Mouse (Mus musculus): ENCODE results near the gene Myrf.

The Myrf gene

GRCm38 (mm10) chr19:10248128-10248527 is 7.6 kb upstream of the Myrf start:
- peak; percentile 32 to 75 for DNase-seq

- peak in 1 of 2 experiments; percentile 21 for DNase-seq
These were observed 6.6 kb upstream of the Myrf start for GRCm38 (mm10) chr19:10247165-10247564.

GRCm38 (mm10) chr19:10244183-10244582 is 3.6 kb upstream of the Myrf start:
- DNase-seq, result peak; percentile 57 to 64

GRCm38 (mm10) chr19:10242916-10243315 is 2.4 kb upstream of the Myrf start:
- no peak for DNase-seq

- DNase-seq, result no peak
These were observed 434 bp downstream of the Myrf start for GRCm38 (mm10) chr19:10239975-10240653.

GRCm38 (mm10) chr19:10239419-10239818 is 1.1 kb downstream of the Myrf start:
- no peak for DNase-seq

GRCm38 (mm10) chr19:10238477-10238876 is 2.1 kb downstream of the Myrf start:
- peak in 1 of 2 experiments; percentile 62 for DNase-seq

- no peak for DNase-seq
These were observed 4.6 kb downstream of the Myrf start for GRCm38 (mm10) chr19:10235784-10236565.

- no peak for DNase-seq
These were observed 8.1 kb downstream of the Myrf start for GRCm38 (mm10) chr19:10232327-10233017.

GRCm38 (mm10) chr19:10231871-10232270 is 8.7 kb downstream of the Myrf start:
- DNase-seq, result no peak

- no peak for DNase-seq
These were observed 9.5 kb downstream of the Myrf start for GRCm38 (mm10) chr19:10231016-10231415.

GRCm38 (mm10) chr19:10225767-10226166 is 14.8 kb downstream of the Myrf start:
- DNase-seq, result peak in 1 of 2 experiments; percentile 46

- DNase-seq, result peak in 1 of 2 experiments; percentile 31
These were observed 15.7 kb downstream of the Myrf start for GRCm38 (mm10) chr19:10224637-10225453.

GRCm38 (mm10) chr19:10223561-10223960 is 17.0 kb downstream of the Myrf start:
- no peak for DNase-seq

GRCm38 (mm10) chr19:10222656-10223055 is 17.9 kb downstream of the Myrf start:
- no peak for DNase-seq

- DNase-seq, result no peak
These were observed 19.0 kb downstream of the Myrf start for GRCm38 (mm10) chr19:10221585-10221984.

GRCm38 (mm10) chr19:10219593-10219992 is 21.0 kb downstream of the Myrf start:
- DNase-seq, result peak in 1 of 2 experiments; percentile 57

GRCm38 (mm10) chr19:10219108-10219507 is 21.4 kb downstream of the Myrf start:
- DNase-seq, result peak in 1 of 2 experiments; percentile 60

GRCm38 (mm10) chr19:10216101-10216500 is 24.4 kb downstream of the Myrf start:
- no peak for DNase-seq

- DNase-seq, result no peak
These were observed 26.6 kb downstream of the Myrf start for GRCm38 (mm10) chr19:10213796-10214471.

- DNase-seq, result no peak
These were observed 29.7 kb downstream of the Myrf start for GRCm38 (mm10) chr19:10210885-10211284.

- DNase-seq, result no peak
These were observed 31.7 kb downstream of the Myrf start for GRCm38 (mm10) chr19:10208851-10209250.

All from lung, postnatal 4 days (tissue).